Mouse (Mus musculus) small intestine, adult 2 months (tissue): ENCODE measurements at regions not wholly inside any gene's neighbourhood (a gene's known extent, or its start where the extent isn't known, plus 50 kb on each side); places are given as distances from the start of the nearest gene placed in this dataset.

Source experiments
- H3K27ac ChIP-seq: fragments of 200-500 bp; 2 replicates; pipeline ENCODE4 v1.5.1; 2012; ENCODE audit warnings: low read depth, low read length, control low read depth, inconsistent platforms; ENCODE audit not compliant: insufficient read depth
- H3K27me3 ChIP-seq: fragments of 200-500 bp; 2 replicates; pipeline ENCODE4 v1.6.1; 2012; ENCODE audit warnings: mild to moderate bottlenecking, moderate library complexity, low read length, inconsistent platforms; ENCODE audit not compliant: control insufficient read depth, insufficient read depth
- H3K36me3 ChIP-seq: fragments of 200-500 bp; 2 replicates; pipeline ENCODE4 v1.6.1; 2012; ENCODE audit warnings: mild to moderate bottlenecking, low read length, control low read depth, inconsistent platforms; ENCODE audit not compliant: control insufficient read depth, insufficient read depth
- H3K4me1 ChIP-seq: fragments of 200-500 bp; 2 replicates; pipeline ENCODE4 v1.6.1; 2012; ENCODE audit warnings: low read length, inconsistent platforms, mixed read lengths; ENCODE audit not compliant: control insufficient read depth, insufficient read depth, insufficient read length
- H3K4me3 ChIP-seq: fragments of 200-500 bp; 2 replicates; pipeline ENCODE4 v1.5.1; 2012; ENCODE audit warnings: low read depth, mild to moderate bottlenecking, control low read depth, inconsistent platforms, low read length, moderate library complexity
- CTCF ChIP-seq: fragments of 200-500 bp; IDR thresholded peaks from 2 replicates; pipeline ENCODE4 v1.5.1; 2012; ENCODE audit warnings: low read depth, mild to moderate bottlenecking, control low read depth, inconsistent platforms, low read length, moderate library complexity, mixed read lengths; ENCODE audit not compliant: insufficient replicate concordance, insufficient read length; ENCODE audit errors: extremely low read depth
- POLR2A ChIP-seq: fragments of 200-500 bp; IDR thresholded peaks from 2 replicates; pipeline ENCODE4 v1.6.1; 2012; ENCODE audit warnings: low read depth, mild to moderate bottlenecking, control low read depth, inconsistent platforms, low read length, moderate library complexity
- WGBS: fragments of 180-500 bp; shearing (Covaris S2); methylation state at CpG from one replicate; pipeline ENCODE4 v1.1.7; 2018; 5-methylcytosine and 5-hydroxymethylcytosine counted together

DNA sequence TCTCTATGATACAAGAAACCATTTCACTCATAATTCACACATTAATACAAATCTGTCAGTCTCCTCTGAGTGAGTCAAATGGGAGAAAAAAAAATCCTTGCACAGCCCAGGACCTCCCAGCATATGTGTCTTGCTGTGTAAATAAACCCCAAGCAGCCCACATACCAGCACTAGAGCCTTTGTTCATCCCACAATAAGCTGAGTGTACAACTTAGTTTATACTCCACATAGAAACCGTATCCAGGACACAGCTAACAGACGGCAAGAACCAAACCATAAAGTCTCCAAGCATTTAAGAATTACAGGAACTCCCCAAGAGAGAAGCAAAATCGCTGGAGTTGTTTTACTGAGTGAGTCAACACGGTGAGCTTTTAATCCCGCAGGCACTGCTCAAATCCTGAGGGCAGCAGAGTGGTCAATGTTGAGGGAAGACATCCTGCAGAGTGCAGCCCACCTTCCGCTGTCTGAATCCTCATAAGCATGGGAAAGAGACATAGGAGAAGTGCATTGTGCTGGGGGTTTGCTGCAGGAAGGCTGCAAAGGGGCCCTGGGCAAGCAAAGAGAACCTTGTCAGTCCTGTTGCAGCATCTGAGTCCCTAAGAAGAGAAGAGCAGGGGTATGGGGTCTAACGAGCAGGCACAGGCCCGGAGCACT lies 436.4 kb downstream of the Tns3 start:
- TF ChIP-seq POLR2A (no peak), CTCF (no peak)
- WGBS: 37% methylated on average over 8 of the region's 8 CpGs
- H3K36me3 ChIP-seq: no peaks in the 10 kb centered on the region
- no peak overlapping the region for H3K4me3 ChIP-seq
- H3K27ac ChIP-seq: no peak overlapping the region
- H3K4me1 ChIP-seq: no peaks in the 10 kb centered on the region
- no peaks in the 10 kb centered on the region for H3K27me3 ChIP-seq

DNA sequence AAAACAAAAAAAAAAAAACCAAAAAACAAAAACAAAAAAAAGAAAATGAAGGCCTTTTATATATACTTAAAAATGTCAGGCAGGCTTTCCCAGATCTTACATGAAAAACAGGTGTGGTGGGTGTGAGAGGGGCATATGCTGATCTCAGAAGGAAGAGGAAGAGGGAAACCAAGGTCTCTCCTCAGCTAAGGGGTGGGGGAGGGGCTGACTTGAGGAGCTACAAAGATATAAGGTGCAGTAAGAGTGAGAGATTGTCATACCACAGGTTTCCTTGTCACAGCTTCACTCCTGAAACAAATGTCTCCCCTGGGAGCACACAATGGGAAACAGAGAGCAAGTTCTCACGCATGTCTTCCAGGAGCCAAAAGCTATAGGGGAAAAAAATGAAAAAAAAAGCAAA lies 440.0 kb downstream of the Tns3 start:
- TF ChIP-seq POLR2A: no peak
- TF ChIP-seq CTCF: no peak

DNA sequence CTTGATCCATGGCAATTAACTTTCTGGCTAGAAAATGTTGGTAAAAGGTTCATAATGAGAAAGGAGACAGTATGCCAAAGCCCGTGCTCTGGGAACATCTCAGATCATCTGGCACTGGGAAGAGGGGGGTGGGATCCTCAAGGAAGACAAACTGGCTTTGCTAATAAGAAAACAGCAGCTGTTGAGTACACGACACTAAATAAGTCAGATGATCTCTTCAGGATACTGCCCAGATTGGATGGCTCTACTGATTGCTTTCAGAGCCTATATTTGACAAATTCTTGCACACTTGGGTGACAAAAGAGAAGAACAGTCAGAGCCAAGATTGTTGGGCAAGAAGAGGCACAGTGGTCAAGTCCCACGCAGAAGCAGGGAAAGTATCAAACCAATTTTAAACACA lies 443.7 kb downstream of the Tns3 start:
- no peaks in the 10 kb centered on the region for H3K4me1 ChIP-seq
- H3K4me3 ChIP-seq: no peak overlapping the region
- no peaks in the 10 kb centered on the region for H3K27me3 ChIP-seq
- WGBS: 55% methylated on average over 3 of the region's 3 CpGs
- H3K27ac ChIP-seq: no peak overlapping the region
- TF ChIP-seq POLR2A: no peak
- TF ChIP-seq CTCF: no peak
- no peaks in the 10 kb centered on the region for H3K36me3 ChIP-seq

More for the DNA sequence above, 440.0 kb downstream of the Tns3 start:
- Histone ChIP-seq H3K36me3 (no peaks in the 10 kb centered on the region), H3K4me1 (no peaks in the 10 kb centered on the region), H3K4me3 (no peak overlapping the region), H3K27ac (no peak overlapping the region), H3K27me3 (no peaks in the 10 kb centered on the region)
- WGBS: 79% methylated on average over 1 of the region's 1 CpGs

DNA sequence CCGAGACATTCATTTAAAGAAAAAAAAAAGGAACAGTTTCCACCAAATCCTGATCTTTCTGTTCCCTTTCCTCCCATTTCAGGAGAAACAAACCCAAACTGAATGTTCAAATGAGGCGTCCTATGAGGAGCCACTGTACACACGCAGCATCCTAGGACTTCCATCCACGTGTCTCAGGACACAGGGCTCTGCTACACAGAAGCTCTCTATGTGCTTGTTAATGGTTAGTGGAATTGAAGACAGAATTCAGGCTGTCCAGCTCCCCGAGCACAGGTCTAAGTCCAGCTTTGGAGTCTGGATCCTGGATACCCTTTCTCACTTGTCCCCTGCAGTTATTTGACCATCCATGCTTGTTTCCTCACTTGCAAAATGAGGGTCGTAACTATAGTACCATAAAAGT lies 444.4 kb downstream of the Tns3 start:
- no peaks in the 10 kb centered on the region for H3K4me1 ChIP-seq
- no peaks in the 10 kb centered on the region for H3K27me3 ChIP-seq
- 66% methylated on average over 6 of the region's 6 CpGs for WGBS
- no peak overlapping the region for H3K27ac ChIP-seq
- H3K4me3 ChIP-seq: no peak overlapping the region
- no peak for TF ChIP-seq CTCF
- TF ChIP-seq POLR2A: no peak
- H3K36me3 ChIP-seq: no peaks in the 10 kb centered on the region

DNA sequence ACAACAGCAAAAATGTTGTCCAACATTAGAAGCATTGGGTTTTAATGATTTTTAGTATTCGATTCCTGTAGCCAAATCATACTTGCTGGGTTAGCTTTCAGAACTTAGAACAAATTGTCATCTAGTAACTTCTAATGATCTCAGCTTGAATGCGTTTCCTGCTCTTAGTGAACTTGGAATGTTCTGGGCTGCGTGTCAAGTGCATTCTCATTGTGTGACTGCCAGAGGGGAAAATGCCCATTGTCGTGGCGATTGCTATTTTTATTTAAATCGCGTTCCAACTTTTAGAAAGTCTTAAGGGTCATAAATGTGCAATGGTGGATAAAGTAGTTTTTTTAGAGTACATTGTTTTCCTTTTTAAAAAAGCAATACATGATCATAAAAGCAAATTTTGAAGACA lies 448.7 kb downstream of the Tns3 start:
- Histone ChIP-seq H3K27ac (no peak overlapping the region), H3K27me3 (no peaks in the 10 kb centered on the region), H3K4me3 (no peak overlapping the region), H3K4me1 (no peaks in the 10 kb centered on the region), H3K36me3 (no peaks in the 10 kb centered on the region)
- 63% methylated on average over 7 of the region's 7 CpGs for WGBS
- no peak for TF ChIP-seq POLR2A

DNA sequence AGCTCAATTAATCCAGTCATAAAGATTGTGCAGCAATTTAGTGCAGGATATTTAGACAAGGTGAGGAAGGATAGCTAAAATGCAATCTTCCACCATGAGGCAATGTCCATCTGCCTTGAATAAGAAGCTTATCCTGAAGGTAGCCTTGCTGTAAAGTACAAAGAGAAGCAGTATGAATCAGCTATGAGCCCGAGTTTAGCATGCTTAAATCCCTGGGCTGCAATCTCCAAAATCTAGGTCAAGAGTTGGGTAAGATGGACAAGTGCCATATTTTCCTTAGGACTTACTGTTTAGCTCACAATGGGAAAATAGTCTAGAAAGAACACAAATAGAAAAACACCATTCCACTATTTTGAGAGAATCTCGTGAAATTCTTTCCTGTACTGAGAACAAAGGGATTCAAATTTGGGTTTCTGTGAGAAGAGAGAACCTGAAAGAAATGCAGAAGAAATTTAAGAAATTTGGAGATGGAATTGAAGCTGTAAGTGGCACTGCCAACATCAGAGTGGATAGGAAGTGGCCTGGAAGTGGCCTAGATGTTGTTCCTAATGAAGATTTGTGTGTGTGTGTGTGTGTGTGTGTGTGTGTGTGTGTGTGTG lies 449.9 kb downstream of the Tns3 start:
- WGBS: 44% methylated on average over 2 of the region's 2 CpGs
- TF ChIP-seq POLR2A (no peak), CTCF (no peak)
- Histone ChIP-seq H3K27ac (no peak overlapping the region), H3K4me3 (no peak overlapping the region), H3K27me3 (no peaks in the 10 kb centered on the region), H3K36me3 (no peaks in the 10 kb centered on the region), H3K4me1 (no peaks in the 10 kb centered on the region)

DNA sequence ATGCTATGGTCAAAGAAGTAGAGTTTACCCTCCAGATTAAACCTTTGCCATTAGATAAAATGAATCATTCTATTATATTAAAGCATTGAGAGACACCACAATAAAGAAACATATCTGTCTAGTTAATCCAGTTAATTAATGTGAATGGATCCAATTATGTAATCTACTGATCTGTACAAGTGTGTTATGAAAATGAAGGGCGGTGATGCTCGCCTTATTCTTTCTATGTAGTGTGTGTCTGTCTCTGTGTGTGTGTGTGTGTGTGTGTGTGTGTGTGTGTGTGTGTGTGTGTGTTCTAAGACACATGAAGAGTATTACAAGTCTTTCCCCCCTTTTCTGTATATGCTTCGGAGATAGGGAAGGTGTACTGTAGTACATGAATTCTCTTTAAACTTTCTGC lies 451.2 kb downstream of the Tns3 start:
- Histone ChIP-seq H3K4me3 (no peak overlapping the region), H3K27ac (no peak overlapping the region), H3K36me3 (no peaks in the 10 kb centered on the region), H3K27me3 (no peaks in the 10 kb centered on the region), H3K4me1 (no peaks in the 10 kb centered on the region)
- TF ChIP-seq CTCF: no peak
- TF ChIP-seq POLR2A: no peak
- 97% methylated on average over 3 of the region's 3 CpGs for WGBS
